Mouse (Mus musculus): ENCODE results near the gene Nudt7.

The Nudt7 gene

GRCm38 (mm10) chr8:114143645-114144290, 10.4 kb downstream of the Nudt7 start:
- no peak for DNase-seq (ENCODE audit: low spot score in 2 of 2)

GRCm38 (mm10) chr8:114153311-114154045, 20.1 kb downstream of the Nudt7 start:
- DNase-seq (ENCODE audit: low spot score in 2 of 2), result no peak

GRCm38 (mm10) chr8:114158586-114158985, 25.2 kb downstream of the Nudt7 start:
- DNase-seq (ENCODE audit: low spot score in 2 of 2), result no peak

- no peak for DNase-seq (ENCODE audit: low spot score in 2 of 2)
Measured at GRCm38 (mm10) chr8:114159666-114160065, 26.3 kb downstream of the Nudt7 start.

GRCm38 (mm10) chr8:114163871-114164270, 30.5 kb downstream of the Nudt7 start:
- no peak for DNase-seq (ENCODE audit: low spot score in 2 of 2)

GRCm38 (mm10) chr8:114164444-114165096, 31.2 kb downstream of the Nudt7 start:
- DNase-seq (ENCODE audit: low spot score in 2 of 2), result no peak

- DNase-seq (ENCODE audit: low spot score in 2 of 2), result no peak
Measured at GRCm38 (mm10) chr8:114165741-114166140, 32.4 kb downstream of the Nudt7 start.

GRCm38 (mm10) chr8:114176721-114177120, 43.4 kb downstream of the Nudt7 start:
- DNase-seq (ENCODE audit: low spot score in 2 of 2), result no peak

- no peak for DNase-seq (ENCODE audit: low spot score in 2 of 2)
Measured at GRCm38 (mm10) chr8:114193334-114193733, 60.0 kb downstream of the Nudt7 start.

- no peak for DNase-seq (ENCODE audit: low spot score in 2 of 2)
Measured at GRCm38 (mm10) chr8:114198990-114199389, 65.6 kb downstream of the Nudt7 start.
